Comparison of ENCODE assay signal across 44 mouse cellular contexts in the genomic region with DNA sequence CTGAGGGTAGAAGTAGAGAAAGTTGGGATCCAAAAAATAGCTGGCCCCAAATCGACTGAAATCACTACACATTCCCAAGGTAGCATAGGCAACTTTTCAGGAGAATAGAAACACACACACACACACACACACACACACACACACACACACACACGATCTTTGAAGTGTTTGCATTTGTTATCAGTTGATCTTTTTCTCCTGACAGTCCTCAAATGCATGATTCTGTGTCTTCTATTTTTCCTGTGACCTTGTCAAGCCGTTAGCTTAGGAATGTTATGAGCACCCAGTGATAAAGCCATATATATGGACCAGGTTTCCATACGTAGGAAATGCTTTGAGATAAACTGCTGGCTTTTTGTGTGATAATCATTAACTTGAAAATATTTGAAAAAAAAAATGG. TPM values are rescaled to one million over a fixed set of nuclear protein-coding genes. Genes with fewer than 3 reads are reported as not detected.
"Had no signal": no experiment of that assay in that cellular context is flagged by ENCODE, and none has a peak within 500 bp of the region (broad histone marks: within the 10 kb centered on the region; RNA-seq: fewer than 3 reads in every experiment).

No protein-coding gene starts in this region.

- H3K27me3 ChIP-seq: limb, embryonic 12.5 days; limb, embryonic 13.5 days; limb, embryonic 15.5 days; liver, embryonic 12.5 days; liver, embryonic 13.5 days; liver, embryonic 15.5 days; lung, embryonic 15.5 days; megakaryocyte, embryonic 14.5 days; midbrain, embryonic 12.5 days; midbrain, embryonic 13.5 days; midbrain, embryonic 15.5 days; neural tube, embryonic 12.5 days had no signal

- DNase-seq: left cerebral cortex, postnatal 4 days; liver, embryonic 13.5 days; liver, postnatal 0 days; lung, adult 18-20 months; lung, adult 2 months; lung, embryonic 14.5 days; lung, postnatal 10 days; lung, postnatal 14 days; lung, postnatal 36 days; lung, postnatal 4 days; midbrain, embryonic 14.5 days had no signal

- H3K36me3 ChIP-seq: limb, embryonic 10.5 days; limb, embryonic 12.5 days; limb, embryonic 13.5 days; limb, embryonic 15.5 days; liver, embryonic 12.5 days; liver, embryonic 13.5 days; liver, embryonic 15.5 days; lung, embryonic 15.5 days; midbrain, embryonic 10.5 days; midbrain, embryonic 12.5 days; midbrain, embryonic 13.5 days; midbrain, embryonic 15.5 days; neural tube, embryonic 12.5 days had no signal

- H3K27ac ChIP-seq: left cerebral cortex, adult 2 months; limb, embryonic 10.5 days; limb, embryonic 12.5 days; limb, embryonic 13.5 days; limb, embryonic 15.5 days; liver, embryonic 12.5 days; liver, embryonic 13.5 days; liver, embryonic 14.5 days; liver, embryonic 15.5 days; lung, embryonic 15.5 days; macrophage; midbrain, embryonic 10.5 days; midbrain, embryonic 12.5 days; midbrain, embryonic 13.5 days; midbrain, embryonic 15.5 days; neural tube, embryonic 12.5 days had no signal

- H3K9ac ChIP-seq: limb, embryonic 12.5 days; limb, embryonic 13.5 days; limb, embryonic 15.5 days; liver, embryonic 12.5 days; liver, embryonic 13.5 days; liver, embryonic 14.5 days; liver, embryonic 15.5 days; liver, postnatal 0 days; lung, embryonic 14.5 days; lung, embryonic 15.5 days; midbrain, embryonic 12.5 days; midbrain, embryonic 13.5 days; midbrain, embryonic 15.5 days; neural tube, embryonic 12.5 days had no signal

- H3K4me1 ChIP-seq: limb, embryonic 10.5 days; limb, embryonic 12.5 days; limb, embryonic 13.5 days; limb, embryonic 15.5 days; liver, embryonic 12.5 days; liver, embryonic 13.5 days; lung, embryonic 15.5 days; midbrain, embryonic 10.5 days; midbrain, embryonic 12.5 days; midbrain, embryonic 13.5 days; midbrain, embryonic 15.5 days; neural tube, embryonic 12.5 days had no signal

- H3K4me3 ChIP-seq: left cerebral cortex, adult 2 months; limb, embryonic 10.5 days; limb, embryonic 12.5 days; limb, embryonic 13.5 days; limb, embryonic 15.5 days; liver, embryonic 12.5 days; liver, embryonic 13.5 days; liver, embryonic 15.5 days; lung, embryonic 15.5 days; megakaryocyte, embryonic 14.5 days; midbrain, embryonic 10.5 days; midbrain, embryonic 12.5 days; midbrain, embryonic 13.5 days; midbrain, embryonic 15.5 days; myocyte; neural tube, embryonic 12.5 days had no signal

RNA-seq across cellular contexts. Expression of a gene that starts 40.1 kb away (rescaled TPM):
- total RNA-seq: left cerebral cortex, adult 2 months; left cerebral cortex, adult 8-10 months; left cerebral cortex, postnatal 10 days; left cerebral cortex, postnatal 14 days; left cerebral cortex, postnatal 25 days; left cerebral cortex, postnatal 36 days; left cerebral cortex, postnatal 4 days; megakaryocyte progenitor cell, adult 5-6 weeks; megakaryocyte-erythroid progenitor cell, adult 5-6 weeks; midbrain, postnatal 0 days; monocyte, adult 5-6 weeks had no signal
- polyA plus RNA-seq: limb, embryonic 10.5 days; limb, embryonic 11.5 days; limb, embryonic 12.5 days; limb, embryonic 15.5 days; liver, embryonic 11.5 days; liver, embryonic 12.5 days; liver, embryonic 13.5 days; liver, embryonic 14.5 days; liver, embryonic 15.5 days; liver, embryonic 16.5 days; liver, postnatal 0 days; lung, embryonic 14.5 days; lung, postnatal 0 days; macrophage; midbrain, embryonic 10.5 days; midbrain, embryonic 11.5 days; midbrain, embryonic 12.5 days; midbrain, embryonic 14.5 days; midbrain, embryonic 15.5 days; midbrain, embryonic 16.5 days; midbrain, postnatal 0 days; myocyte; neural tube, embryonic 11.5 days; neural tube, embryonic 12.5 days had no signal
